Mouse (Mus musculus) embryonic facial prominence, embryonic 14.5 days (tissue): ENCODE data around the gene Alkbh6. TPM values are rescaled to one million over a fixed set of nuclear protein-coding genes. Genes with fewer than 3 reads are reported as not detected.

ENCODE experiments used
- ATAC-seq: fragments of 200-750 bp; cut with Nextera tagmentation; 2 replicates; pipeline ENCODE4 v1.8.0; 2017; ENCODE audit warnings: low read depth, moderate number of reproducible peaks, moderate TSS enrichment
- DNase-seq: peaks from one replicate; pipeline ENCODE4 v3.0.0-alpha.2; 2015; ENCODE audit warnings: low spot score
- H3K27ac ChIP-seq: fragments of 300-500 bp; sonication (generic); replicated peaks from 2 replicates; pipeline ENCODE4 v1.5.1; 2014; ENCODE audit warnings: low read depth, mild to moderate bottlenecking, low read length, moderate library complexity
- H3K27me3 ChIP-seq: fragments of 300-500 bp; sonication (generic); replicated peaks from 2 replicates; pipeline ENCODE4 v1.6.1; 2014; ENCODE audit warnings: low read length; ENCODE audit not compliant: control insufficient read depth, insufficient read depth
- H3K36me3 ChIP-seq: fragments of 300-500 bp; sonication (generic); 2 replicates; pipeline ENCODE4 v1.6.1; 2014; ENCODE audit warnings: low read length, mixed read lengths; ENCODE audit not compliant: control insufficient read depth, insufficient read depth
- H3K4me1 ChIP-seq: fragments of 300-500 bp; sonication (generic); 2 replicates; pipeline ENCODE4 v1.6.1; 2014; ENCODE audit warnings: antibody characterized with exemption, low read length; ENCODE audit not compliant: control insufficient read depth, insufficient read depth
- H3K4me2 ChIP-seq: fragments of 300-500 bp; sonication (generic); 2 replicates; pipeline ENCODE4 v1.6.1; 2014; ENCODE audit warnings: low read depth, mild to moderate bottlenecking, low read length, moderate library complexity, mixed read lengths
- H3K4me3 ChIP-seq: fragments of 300-500 bp; sonication (generic); 2 replicates; pipeline ENCODE4 v1.5.1; 2014; ENCODE audit warnings: low read depth, mild to moderate bottlenecking, low read length
- H3K9ac ChIP-seq: fragments of 300-500 bp; sonication (generic); 2 replicates; pipeline ENCODE4 v1.6.1; 2014; ENCODE audit warnings: low read depth, mild to moderate bottlenecking, low read length, moderate library complexity, mixed read lengths
- H3K9me3 ChIP-seq: fragments of 300-500 bp; sonication (generic); 2 replicates; pipeline ENCODE4 v1.6.1; 2016; ENCODE audit warnings: low read length; ENCODE audit not compliant: control insufficient read depth
- WGBS: fragments of 180-500 bp; shearing (Covaris S2); extraction: QIAGEN DNeasy Blood & Tissue Kit; methylation state at CpG from one replicate; pipeline ENCODE4 v1.1.7; 2014; 5-methylcytosine and 5-hydroxymethylcytosine counted together
- polyA plus RNA-seq: library from polyadenylated mRNA; unstranded; fragments of >200 nt; fragmentation: Nextera tagmentation; extraction: Ambion mirVana; gene quantifications from 2 replicates; pipeline ENCODE4 v1.2.1, GENCODE M21; 2014

Alkbh6 gene
- polyA plus RNA-seq, 1 experiment from 2014 or later, result 72.3 TPM

- H3K27ac ChIP-seq, result no peak overlapping the region
- peak overlapping the region; percentile 89 for H3K4me3 ChIP-seq
- WGBS, result 79% methylated on average over 2 of the region's 2 CpGs
- no peak for DNase-seq
- peaks cover 8% of the 10 kb centered on the region; the same call in 1 of the 2 replicates for H3K4me1 ChIP-seq
- H3K4me2 ChIP-seq, result peak overlapping the region; percentile 82
- H3K9me3 ChIP-seq, result no peaks in the 10 kb centered on the region
- H3K27me3 ChIP-seq, result no peaks in the 10 kb centered on the region
- ATAC-seq, result no peak
- H3K9ac ChIP-seq, result no peak overlapping the region
- 0 out of 2 replicates have a peak, but pooled peaks cover 5% of the 10 kb centered on the region for H3K36me3 ChIP-seq
Measured at GRCm38 (mm10) chr7:30320946-30321345, 12.4 kb downstream of the Alkbh6 start.

GRCm38 (mm10) chr7:30321539-30322284 lies 13.2 kb downstream of the Alkbh6 start, which contains the start of gene E130208F15Rik:
Gene E130208F15Rik, plus strand, starts transcription at chr7:30321740.
- H3K27ac ChIP-seq, result peak within 1 kb of the TSS; percentile 89
- under 1% methylated on average over 44 of the region's 63 CpGs for WGBS
- H3K27me3 ChIP-seq, result no peaks in the 10 kb centered on the region
- peak within 1 kb of the TSS; percentile 89 for H3K9ac ChIP-seq
- peak; percentile 67 for ATAC-seq
- peaks cover 8% of the 10 kb centered on the region; the same call in 1 of the 2 replicates for H3K4me1 ChIP-seq
- H3K36me3 ChIP-seq, result 0 out of 2 replicates have a peak, but pooled peaks cover 5% of the 10 kb centered on the region
- peak; percentile 93 for DNase-seq
- no peaks in the 10 kb centered on the region for H3K9me3 ChIP-seq
- H3K4me2 ChIP-seq, result peak within 1 kb of the TSS; percentile 82
- peak within 1 kb of the TSS; percentile 89 for H3K4me3 ChIP-seq

- Histone ChIP-seq H3K9me3 (no peaks in the 10 kb centered on the region), H3K4me1 (peaks cover 8% of the 10 kb centered on the region; the same call in 1 of the 2 replicates), H3K36me3 (0 out of 2 replicates have a peak, but pooled peaks cover 3% of the 10 kb centered on the region), H3K27me3 (no peaks in the 10 kb centered on the region), H3K4me2 (peak overlapping the region; percentile 82), H3K4me3 (peak overlapping the region; percentile 89), H3K9ac (peak overlapping the region; percentile 89), H3K27ac (peak overlapping the region; percentile 89)
- ATAC-seq (peak; percentile 99), DNase-seq (peak; percentile 99)
- under 1% methylated on average over 19 of the region's 20 CpGs for WGBS
Measured at GRCm38 (mm10) chr7:30322285-30322667, 13.8 kb downstream of the Alkbh6 start.

- Histone ChIP-seq H3K4me1 (peaks cover 8% of the 10 kb centered on the region; the same call in 1 of the 2 replicates), H3K9me3 (no peaks in the 10 kb centered on the region), H3K27ac (peak overlapping the region; percentile 89), H3K4me2 (peak overlapping the region; percentile 82), H3K27me3 (no peaks in the 10 kb centered on the region), H3K36me3 (no peaks in the 10 kb centered on the region), H3K4me3 (peak overlapping the region; percentile 89), H3K9ac (peak overlapping the region; percentile 55)
- WGBS, result 36% methylated on average over 6 of the region's 6 CpGs
- ATAC-seq (no peak), DNase-seq (no peak)
Measured at GRCm38 (mm10) chr7:30322865-30323264, 14.3 kb downstream of the Alkbh6 start.

GRCm38 (mm10) chr7:30323795-30324194 lies 15.3 kb downstream of the Alkbh6 start, which contains the start of gene Sdhaf1:
Gene Sdhaf1, minus strand, starts transcription at chr7:30323895.
- 79% methylated on average over 3 of the region's 3 CpGs for WGBS
- peaks cover 8% of the 10 kb centered on the region; the same call in 1 of the 2 replicates for H3K4me1 ChIP-seq
- no peak for ATAC-seq
- peak within 1 kb of the TSS; percentile 55 for H3K9ac ChIP-seq
- DNase-seq, result no peak
- peak within 1 kb of the TSS; percentile 89 for H3K4me3 ChIP-seq
- no peaks in the 10 kb centered on the region for H3K36me3 ChIP-seq
- peak within 1 kb of the TSS; percentile 82 for H3K4me2 ChIP-seq
- peak within 1 kb of the TSS; percentile 89 for H3K27ac ChIP-seq
- H3K9me3 ChIP-seq, result no peaks in the 10 kb centered on the region
- no peaks in the 10 kb centered on the region for H3K27me3 ChIP-seq

GRCm38 (mm10) chr7:30324300-30324944 lies 15.9 kb downstream of the Alkbh6 start:
- Histone ChIP-seq H3K9me3 (no peaks in the 10 kb centered on the region), H3K4me2 (no peak overlapping the region), H3K36me3 (no peaks in the 10 kb centered on the region), H3K9ac (no peak overlapping the region), H3K27me3 (no peaks in the 10 kb centered on the region), H3K27ac (no peak overlapping the region), H3K4me1 (peaks cover 8% of the 10 kb centered on the region; the same call in 1 of the 2 replicates), H3K4me3 (no peak overlapping the region)
- 86% methylated on average over 5 of the region's 5 CpGs for WGBS
- DNase-seq (no peak), ATAC-seq (no peak)

GRCm38 (mm10) chr7:30325364-30325763 lies 16.8 kb downstream of the Alkbh6 start:
- no peak overlapping the region for H3K27ac ChIP-seq
- no peak overlapping the region for H3K9ac ChIP-seq
- no peak overlapping the region for H3K4me3 ChIP-seq
- no peaks in the 10 kb centered on the region for H3K9me3 ChIP-seq
- no peaks in the 10 kb centered on the region for H3K27me3 ChIP-seq
- H3K4me2 ChIP-seq, result no peak overlapping the region
- H3K4me1 ChIP-seq, result peaks cover 8% of the 10 kb centered on the region; the same call in 1 of the 2 replicates
- DNase-seq (no peak), ATAC-seq (no peak)
- no peaks in the 10 kb centered on the region for H3K36me3 ChIP-seq
- 43% methylated on average over 2 of the region's 2 CpGs for WGBS

- DNase-seq, result no peak
- H3K9me3 ChIP-seq, result no peaks in the 10 kb centered on the region
- no peak overlapping the region for H3K4me2 ChIP-seq
- no peak for ATAC-seq
- H3K9ac ChIP-seq, result no peak overlapping the region
- no peaks in the 10 kb centered on the region for H3K27me3 ChIP-seq
- no peak overlapping the region for H3K4me3 ChIP-seq
- 0 out of 2 replicates have a peak, but pooled peaks cover under 1% of the 10 kb centered on the region for H3K4me1 ChIP-seq
- no peak overlapping the region for H3K27ac ChIP-seq
- H3K36me3 ChIP-seq, result no peaks in the 10 kb centered on the region
Measured at GRCm38 (mm10) chr7:30326427-30326826, 17.9 kb downstream of the Alkbh6 start.
